Mouse (Mus musculus) adrenal gland, adult 8-10 months (tissue): ENCODE results near the gene Adora3. TPM values are rescaled to one million over a fixed set of nuclear protein-coding genes. Genes with fewer than 3 reads are reported as not detected.
"Not testable (repeated sequence)": the region's sequence is repeated elsewhere in the genome, so short reads cannot be mapped to it uniquely, and the experiment has no call there.

Experiments used
- DNase-seq: peaks from one replicate; pipeline ENCODE4 v3.0.0; 2022
- total RNA-seq, 4 experiments: library from RNA; stranded (reverse); gene quantifications; 2 replicates each; pipeline ENCODE4 v1.2.4; 2022

The Adora3 gene
- total RNA-seq, 4 experiments from 2014 or later, result 0.27 to 0.46 TPM; not detected in 2

GRCm38 (mm10) chr3:105904213-105904612, 33.6 kb downstream of the Adora3 start:
- no peak for DNase-seq

GRCm38 (mm10) chr3:105904721-105905120, 34.1 kb downstream of the Adora3 start:
- DNase-seq, result no peak

- no peak for DNase-seq
Observed at GRCm38 (mm10) chr3:105907956-105908655, 37.4 kb downstream of the Adora3 start.

GRCm38 (mm10) chr3:105908976-105909375, 38.3 kb downstream of the Adora3 start:
- no peak for DNase-seq

GRCm38 (mm10) chr3:105910519-105911190, 40.0 kb downstream of the Adora3 start:
- DNase-seq, result no peak

GRCm38 (mm10) chr3:105912097-105912880, 41.6 kb downstream of the Adora3 start:
- DNase-seq, result no peak

GRCm38 (mm10) chr3:105913839-105914681, 43.4 kb downstream of the Adora3 start:
- no peak for DNase-seq

GRCm38 (mm10) chr3:105915281-105915680, 44.6 kb downstream of the Adora3 start:
- DNase-seq, result no peak

GRCm38 (mm10) chr3:105916455-105916854, 45.8 kb downstream of the Adora3 start:
- not testable (repeated sequence) for DNase-seq

- DNase-seq, result no peak
Observed at GRCm38 (mm10) chr3:105917656-105918354, 47.1 kb downstream of the Adora3 start.

GRCm38 (mm10) chr3:105918355-105918745, 47.7 kb downstream of the Adora3 start:
- no peak for DNase-seq

- DNase-seq, result not testable (repeated sequence)
Observed at GRCm38 (mm10) chr3:105920743-105921142, 50.1 kb downstream of the Adora3 start.

GRCm38 (mm10) chr3:105921959-105922358, 51.3 kb downstream of the Adora3 start:
- DNase-seq, result no peak

- no peak for DNase-seq
Observed at GRCm38 (mm10) chr3:105924616-105925015, 54.0 kb downstream of the Adora3 start.

GRCm38 (mm10) chr3:105927561-105928194, 57.0 kb downstream of the Adora3 start:
- no peak for DNase-seq

GRCm38 (mm10) chr3:105928195-105928569, 57.5 kb downstream of the Adora3 start:
- no peak for DNase-seq

- no peak for DNase-seq
Observed at GRCm38 (mm10) chr3:105928781-105929180, 58.1 kb downstream of the Adora3 start.

- DNase-seq, result no peak
Observed at GRCm38 (mm10) chr3:105929821-105930220, 59.2 kb downstream of the Adora3 start.

GRCm38 (mm10) chr3:105931095-105931494, 60.4 kb downstream of the Adora3 start:
- DNase-seq, result no peak

GRCm38 (mm10) chr3:105932240-105933071, 61.8 kb downstream of the Adora3 start, which contains the start of gene I830077J02Rik:
Gene I830077J02Rik (minus strand): TSS chr3:105932664.
- no peak for DNase-seq
